8 mouse cellular contexts compared by ENCODE assay signal in the genomic region with DNA sequence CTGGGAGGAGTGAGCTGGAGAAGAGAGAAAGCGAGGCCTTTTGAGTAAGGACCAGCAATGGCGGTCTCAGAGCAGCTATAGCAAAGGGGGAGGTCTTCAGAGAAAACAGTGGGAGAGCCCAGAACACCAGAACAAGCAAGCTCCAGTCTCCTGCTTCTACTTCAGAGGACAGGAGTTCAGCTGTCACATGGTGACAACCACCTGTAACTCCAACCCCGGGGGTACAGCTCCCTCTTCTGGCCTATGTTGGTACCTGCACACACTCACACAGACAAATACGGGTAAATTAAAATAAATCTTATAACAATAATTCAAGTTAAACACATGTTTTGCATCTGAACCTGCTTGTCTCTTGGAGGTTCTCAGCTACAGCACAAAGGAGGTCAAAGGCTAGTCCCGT. TPM values are rescaled to one million over a fixed set of nuclear protein-coding genes. Genes with fewer than 3 reads are reported as not detected.
A peak's percentile ranks its signal among the peaks of the same experiment; 100 is the strongest.
DNase-seq lines count a peak whose midpoint lies in the region; TF ChIP-seq lines count a peak whose summit lies in the region.

No protein-coding gene starts in this region.

- H3K36me3 ChIP-seq in MEL (ENCODE audit: control insufficient read depth in 1 of 2, insufficient read depth in 2 of 2, low read length in 2 of 2): no peaks in the 10 kb centered on the region

- TF ChIP-seq EP300 in MEL (IDR thresholded peaks at IDR 0.05; ENCODE audit: low read depth in 1 of 2, low read length in 2 of 2): no peak

- H3K27ac ChIP-seq in MEL (ENCODE audit: control insufficient read depth, low read depth, low read length): no peak overlapping the region

- H3K4me3 ChIP-seq in MEL (ENCODE audit: control insufficient read depth in 1 of 2, insufficient read depth in 1 of 2, low read depth in 2 of 2, low read length in 2 of 2): no peak overlapping the region

- H3K9me3 ChIP-seq in MEL (replicated peaks; ENCODE audit: insufficient read depth, low read length): no peaks in the 10 kb centered on the region

- no peaks in the 10 kb centered on the region for H3K79me2 ChIP-seq in MEL (ENCODE audit: control insufficient read depth, insufficient read depth, low read length, poor library complexity)

- H3K9ac ChIP-seq in MEL (ENCODE audit: control insufficient read depth, low read depth, low read length, poor library complexity, severe bottlenecking): no peak overlapping the region

- no peak for TF ChIP-seq POLR2A in MEL (IDR thresholded peaks at IDR 0.05; ENCODE audit: control insufficient read depth in 1 of 2, insufficient read depth in 1 of 2, low read depth in 1 of 2, low read length in 2 of 2, poor library complexity in 1 of 2)

- TF ChIP-seq CTCF in MEL (IDR thresholded peaks at IDR 0.05 in 2 of 3, conservative IDR thresholded peaks at IDR 0.05 in 1 of 3; ENCODE audit: control insufficient read depth in 1 of 3, insufficient read depth in 1 of 3, low read depth in 2 of 3, low read length in 3 of 3, poor library complexity in 1 of 3, severe bottlenecking in 1 of 3): peak; percentile 94 to 97 (median 94)

- H3K27me3 ChIP-seq in MEL (ENCODE audit: control insufficient read depth in 1 of 2, insufficient read depth in 2 of 2, low read length in 2 of 2): peaks cover 3 to 5% of the 10 kb centered on the region in 2 experiments; a peak in 1 of 4 replicates

- no peaks in the 10 kb centered on the region for H3K4me1 ChIP-seq in MEL (ENCODE audit: control insufficient read depth in 1 of 2, insufficient read depth in 2 of 2, low read length in 2 of 2)

- peak; percentile 98 for TF ChIP-seq RAD21 in MEL (IDR thresholded peaks at IDR 0.05; ENCODE audit: low read depth, low read length)

- peak; percentile 28 to 30 for DNase-seq in layer of hippocampus, postnatal 10 days (ENCODE audit: low spot score in 2 of 2)
- no peak for DNase-seq in layer of hippocampus, adult 18-20 months (ENCODE audit: low spot score in 2 of 2)
- DNase-seq in MEL (ENCODE audit: low read depth, low spot score): peak; percentile 85
- DNase-seq in c-Kit-positive CD71-positive TER-119-positive erythroid progenitor cells, embryonic 14.5 days (ENCODE audit: low spot score): peak; percentile 53
- DNase-seq in kidney, adult 18-20 months: peak; percentile 61
- peak; percentile 32 for DNase-seq in lung, postnatal 25 days (ENCODE audit: low spot score)
- peak; percentile 25 to 51 for DNase-seq in thymus, postnatal 10 days (ENCODE audit: low spot score in 2 of 2)
- no peak for DNase-seq in layer of hippocampus, postnatal 14 days (ENCODE audit: low spot score in 2 of 2)

TF ChIP-seq in MEL, 35 proteins besides CTCF, POLR2A, EP300 and RAD21:
- TF ChIP-seq TBP (IDR thresholded peaks at IDR 0.05; ENCODE audit: low read depth, low read length) (no peak), ZC3H11A (IDR thresholded peaks at IDR 0.05; ENCODE audit: low read depth, low read length) (peak; percentile 88), CHD1 (IDR thresholded peaks at IDR 0.05; ENCODE audit: low read depth, low read length) (no peak), NRF1 (IDR thresholded peaks at IDR 0.05; ENCODE audit: insufficient read depth, low read depth, low read length, poor library complexity, severe bottlenecking) (no peak), JUND (IDR thresholded peaks at IDR 0.05; ENCODE audit: low read depth, low read length) (no peak), RCOR1 (IDR thresholded peaks at IDR 0.05; ENCODE audit: low read depth, low read length) (no peak), MYB (IDR thresholded peaks at IDR 0.05; ENCODE audit: low read depth, low read length) (no peak), MAX (IDR thresholded peaks at IDR 0.05; ENCODE audit: low read length) (peak; percentile 83), ZMIZ1 (IDR thresholded peaks at IDR 0.05; ENCODE audit: low read depth, low read length) (no peak), BHLHE40 (IDR thresholded peaks at IDR 0.05; ENCODE audit: borderline replicate concordance, low read depth, low read length) (no peak), SMC3 (IDR thresholded peaks at IDR 0.05; ENCODE audit: low read depth, low read length) (peak; percentile 95), USF2 (IDR thresholded peaks at IDR 0.05; ENCODE audit: borderline replicate concordance in 1 of 2, insufficient read depth in 1 of 2, low read depth in 1 of 2, low read length in 2 of 2) (no peak), MXI1 (IDR thresholded peaks at IDR 0.05; ENCODE audit: low read depth, low read length) (peak; percentile 76; the same call in 1 of the 2 replicates), CHD2 (IDR thresholded peaks at IDR 0.05; ENCODE audit: low read length) (no peak), SIN3A (IDR thresholded peaks at IDR 0.05; ENCODE audit: low read length) (peak; percentile 72), USF1 (IDR thresholded peaks at IDR 0.05; ENCODE audit: low read depth, low read length) (peak; percentile 85), ELF1 (IDR thresholded peaks at IDR 0.05; ENCODE audit: low read depth, low read length) (no peak), MYC (IDR thresholded peaks at IDR 0.05; ENCODE audit: low read depth, low read length) (peak; percentile 92)

RNA-seq across cellular contexts. Expression of a gene that starts 29.8 kb away (rescaled TPM):
- total RNA-seq in layer of hippocampus, postnatal 10 days (2021): not detected
- total RNA-seq in layer of hippocampus, adult 18-20 months (2021): under 1 TPM; 0.12 to 0.30 TPM
- total RNA-seq in MEL (2012; rRNA removed): 0.03 and 0.08 TPM in 2 replicates
- polyA plus RNA-seq in MEL (2012; ENCODE audit: insufficient read depth in 1 of 2, insufficient read length in 2 of 2, low read depth in 1 of 2, low replicate concordance in 2 of 2, missing spikeins in 1 of 2): under 1 TPM in 1 of 2 experiments, not detected in 1; 0.07 TPM
- total RNA-seq in layer of hippocampus, postnatal 14 days (2021): under 1 TPM in 1 of 2 experiments, not detected in 1; 0.17 TPM

RNA-seq across cellular contexts. Expression of a gene that starts 38.1 kb away (rescaled TPM):
- 100 to 1,000 TPM; 116 to 125 TPM for total RNA-seq in layer of hippocampus, postnatal 10 days (2021)
- total RNA-seq in layer of hippocampus, adult 18-20 months (2021): 100 to 1,000 TPM; 119 to 125 TPM
- 141 and 143 TPM in 2 replicates for total RNA-seq in MEL (2012; rRNA removed)
- 100 to 1,000 TPM in 1 of 2 experiments, not detected in 1; 247 TPM for polyA plus RNA-seq in MEL (2012; ENCODE audit: insufficient read depth in 1 of 2, insufficient read length in 2 of 2, low read depth in 1 of 2, low replicate concordance in 2 of 2, missing spikeins in 1 of 2)
- total RNA-seq in layer of hippocampus, postnatal 14 days (2021): 100 to 1,000 TPM; 129 to 131 TPM

RNA-seq across cellular contexts. Expression of a gene that starts 49.8 kb away (rescaled TPM):
- 10 to 100 TPM; 80.1 to 86.1 TPM for total RNA-seq in layer of hippocampus, postnatal 10 days (2021)
- 10 to 100 TPM; 68.1 to 70.0 TPM for total RNA-seq in layer of hippocampus, adult 18-20 months (2021)
- 31.7 and 37.2 TPM in 2 replicates for total RNA-seq in MEL (2012; rRNA removed)
- polyA plus RNA-seq in MEL (2012; ENCODE audit: insufficient read depth in 1 of 2, insufficient read length in 2 of 2, low read depth in 1 of 2, low replicate concordance in 2 of 2, missing spikeins in 1 of 2): 10 to 100 TPM in 1 of 2 experiments, not detected in 1; 58.0 TPM
- total RNA-seq in layer of hippocampus, postnatal 14 days (2021): 10 to 100 TPM; 73.9 to 86.6 TPM

RNA-seq across cellular contexts. Expression of a gene that starts 50.4 kb away (rescaled TPM):
- 10 to 100 TPM; 14.2 to 16.6 TPM for total RNA-seq in layer of hippocampus, postnatal 10 days (2021)
- 10 to 100 TPM; 14.9 to 17.6 TPM for total RNA-seq in layer of hippocampus, adult 18-20 months (2021)
- 25.6 and 34.5 TPM in 2 replicates for total RNA-seq in MEL (2012; rRNA removed)
- polyA plus RNA-seq in MEL (2012; ENCODE audit: insufficient read depth in 1 of 2, insufficient read length in 2 of 2, low read depth in 1 of 2, low replicate concordance in 2 of 2, missing spikeins in 1 of 2): 10 to 100 TPM in 1 of 2 experiments, not detected in 1; 41.7 TPM
- total RNA-seq in layer of hippocampus, postnatal 14 days (2021): 10 to 100 TPM; 12.4 to 13.3 TPM

RNA-seq across cellular contexts. Expression of a gene that starts 52.9 kb away (rescaled TPM):
- total RNA-seq in layer of hippocampus, postnatal 10 days (2021): 10 to 100 TPM; 39.6 to 43.0 TPM
- 10 to 100 TPM; 15.0 to 16.2 TPM for total RNA-seq in layer of hippocampus, adult 18-20 months (2021)
- total RNA-seq in MEL (2012; rRNA removed): not detected in 2 replicates
- 1 to 10 TPM in 1 of 2 experiments, not detected in 1; 1.4 TPM for polyA plus RNA-seq in MEL (2012; ENCODE audit: insufficient read depth in 1 of 2, insufficient read length in 2 of 2, low read depth in 1 of 2, low replicate concordance in 2 of 2, missing spikeins in 1 of 2)
- total RNA-seq in layer of hippocampus, postnatal 14 days (2021): 10 to 100 TPM; 24.6 to 26.9 TPM

Comparison
In these comparisons a context has a peak if more than half of its experiments do, and no peak if none do; other contexts are left out.
1. DNase-seq: peak in layer of hippocampus, postnatal 10 days (2 of 2), MEL (single experiment), c-Kit-positive CD71-positive TER-119-positive erythroid progenitor cells, embryonic 14.5 days (single experiment), kidney, adult 18-20 months (single experiment), lung, postnatal 25 days (single experiment) and thymus, postnatal 10 days (2 of 2); none in layer of hippocampus, adult 18-20 months (0 of 2) and layer of hippocampus, postnatal 14 days (0 of 2).